Mouse (Mus musculus) forebrain, embryonic 11.5 days (tissue): ENCODE data around the gene Lpgat1. TPM values are rescaled to one million over a fixed set of nuclear protein-coding genes. Genes with fewer than 3 reads are reported as not detected.

ENCODE experiments used
- ATAC-seq: fragments of 200-750 bp; cut with Nextera tagmentation; replicated peaks from 2 replicates; pipeline ENCODE4 v1.8.0; 2017; ENCODE audit warnings: moderate TSS enrichment; ENCODE audit not compliant: low FRiP score
- DNase-seq: peaks from one replicate; pipeline ENCODE4 v3.0.0-alpha.2; 2017; ENCODE audit warnings: low spot score
- H3K27ac ChIP-seq: fragments of 300-500 bp; sonication (generic); 2 replicates; pipeline ENCODE4 v1.5.1; 2014; ENCODE audit warnings: low read depth, low read length
- H3K27me3 ChIP-seq: fragments of 300-500 bp; sonication (generic); 2 replicates; pipeline ENCODE4 v1.6.1; 2014; ENCODE audit warnings: mild to moderate bottlenecking, low read length, mixed read lengths; ENCODE audit not compliant: control insufficient read depth, insufficient read depth
- H3K36me3 ChIP-seq: fragments of 300-500 bp; sonication (generic); 2 replicates; pipeline ENCODE4 v1.6.1; 2014; ENCODE audit warnings: mild to moderate bottlenecking, low read length, moderate library complexity, mixed read lengths; ENCODE audit not compliant: control insufficient read depth, insufficient read depth
- H3K4me1 ChIP-seq: fragments of 300-500 bp; sonication (generic); replicated peaks from 2 replicates; pipeline ENCODE4 v1.6.1; 2014; ENCODE audit warnings: low read length, mixed read lengths; ENCODE audit not compliant: control insufficient read depth, insufficient read depth
- H3K4me2 ChIP-seq: fragments of 300-500 bp; sonication (generic); 2 replicates; pipeline ENCODE4 v1.6.1; 2014; ENCODE audit warnings: low read depth, mild to moderate bottlenecking, low read length, moderate library complexity, mixed read lengths; ENCODE audit not compliant: severe bottlenecking
- H3K4me3 ChIP-seq: fragments of 300-500 bp; sonication (generic); 2 replicates; pipeline ENCODE4 v1.5.1; 2014; ENCODE audit warnings: low read depth, low read length
- H3K9ac ChIP-seq: fragments of 300-500 bp; sonication (generic); 2 replicates; pipeline ENCODE4 v1.6.1; 2014; ENCODE audit warnings: low read length
- H3K9me3 ChIP-seq: fragments of 300-500 bp; sonication (generic); 2 replicates; pipeline ENCODE4 v1.6.1; 2016; ENCODE audit warnings: low read length, mixed read lengths; ENCODE audit not compliant: control insufficient read depth
- WGBS: fragments of 180-500 bp; shearing (Covaris S2); extraction: QIAGEN DNeasy Blood & Tissue Kit; methylation state at CpG from one replicate; pipeline ENCODE4 v1.1.7; 2014; 5-methylcytosine and 5-hydroxymethylcytosine counted together
- polyA plus RNA-seq: library from polyadenylated mRNA; unstranded; fragments of >200 nt; fragmentation: Nextera tagmentation; extraction: Ambion mirVana; gene quantifications from 2 replicates; pipeline ENCODE4 v1.2.1, GENCODE M21; 2014

Gene Lpgat1
- polyA plus RNA-seq, 1 experiment from 2014 or later = 40.6 TPM

DNA sequence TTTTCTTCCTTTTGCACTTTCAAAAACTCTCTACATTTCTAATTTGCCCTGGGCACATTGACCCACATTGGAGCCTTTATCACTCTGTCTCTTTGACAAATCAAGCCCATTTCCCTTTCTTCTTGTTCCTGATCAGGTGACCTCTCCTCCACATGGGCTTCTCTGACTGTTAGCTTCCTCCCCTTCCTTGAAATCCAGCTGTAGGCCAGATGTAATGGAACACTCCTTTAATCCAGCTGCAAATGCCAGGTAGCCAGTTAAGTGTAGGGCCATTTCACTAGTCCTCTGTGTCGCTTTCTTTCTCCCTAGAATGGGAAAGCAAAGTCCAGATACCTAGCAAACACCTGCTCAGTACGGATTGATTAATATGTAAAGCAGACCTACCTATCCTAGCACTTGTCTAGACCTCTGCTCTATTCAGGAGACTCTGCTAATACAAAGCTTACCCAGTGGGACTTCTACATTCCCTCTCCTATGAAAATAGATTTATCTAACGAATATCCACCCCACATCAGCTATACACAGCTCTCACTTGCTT lies 11.0 kb upstream of the Lpgat1 start:
- Histone ChIP-seq H3K27ac (no peak overlapping the region), H3K4me2 (no peak overlapping the region), H3K9me3 (no peaks in the 10 kb centered on the region), H3K36me3 (no peaks in the 10 kb centered on the region), H3K27me3 (no peaks in the 10 kb centered on the region), H3K4me1 (no peaks in the 10 kb centered on the region), H3K9ac (no peak overlapping the region), H3K4me3 (no peak overlapping the region)
- ATAC-seq = no peak
- 78% methylated on average over 3 of the region's 3 CpGs for WGBS
- no peak for DNase-seq

- no peaks in the 10 kb centered on the region for H3K27me3 ChIP-seq
- no peak overlapping the region for H3K4me2 ChIP-seq
- no peaks in the 10 kb centered on the region for H3K36me3 ChIP-seq
- no peak overlapping the region for H3K27ac ChIP-seq
- 87% methylated on average over 2 of the region's 2 CpGs for WGBS
- no peaks in the 10 kb centered on the region for H3K9me3 ChIP-seq
- ATAC-seq (no peak), DNase-seq (no peak)
- no peak overlapping the region for H3K4me3 ChIP-seq
- H3K9ac ChIP-seq = no peak overlapping the region
- H3K4me1 ChIP-seq = no peaks in the 10 kb centered on the region
Observed at GRCm38 (mm10) chr1:191709811-191710210, 7.8 kb upstream of the Lpgat1 start.

DNA sequence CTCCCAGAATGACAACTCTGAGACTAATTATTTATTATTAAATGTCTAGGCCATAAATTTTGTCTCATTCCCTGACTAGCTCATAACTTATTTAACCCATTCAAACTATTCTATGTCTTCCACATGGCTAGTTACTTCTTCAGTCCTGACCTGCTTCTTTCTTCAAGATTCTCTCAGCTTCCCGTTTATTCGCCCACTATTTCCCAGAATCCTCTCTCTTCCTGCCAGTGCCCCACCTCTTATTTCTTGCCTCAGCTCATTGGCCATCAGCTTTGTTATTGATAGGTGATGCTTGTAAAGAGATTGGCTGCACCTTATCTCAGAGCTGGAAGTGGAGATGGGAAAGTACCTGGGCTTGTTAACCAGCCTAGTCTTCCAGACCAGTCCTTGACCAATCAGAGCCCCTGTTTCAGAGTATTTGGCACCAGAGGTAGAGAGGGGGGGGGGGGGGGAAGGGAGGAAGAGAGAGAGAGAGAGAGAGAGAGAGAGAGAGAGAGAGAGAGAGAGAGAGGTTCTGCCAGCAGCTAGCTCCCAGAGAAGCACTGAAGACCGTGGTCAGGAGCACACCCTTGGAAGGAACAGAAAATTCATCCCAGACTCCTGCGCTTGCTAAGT lies 5.3 kb upstream of the Lpgat1 start:
- no peak overlapping the region for H3K4me2 ChIP-seq
- no peak overlapping the region for H3K4me3 ChIP-seq
- H3K36me3 ChIP-seq = no peaks in the 10 kb centered on the region
- no peaks in the 10 kb centered on the region for H3K4me1 ChIP-seq
- DNase-seq = no peak
- no peak overlapping the region for H3K9ac ChIP-seq
- H3K9me3 ChIP-seq = no peaks in the 10 kb centered on the region
- ATAC-seq = no peak
- H3K27me3 ChIP-seq = no peaks in the 10 kb centered on the region
- H3K27ac ChIP-seq = no peak overlapping the region
- WGBS = 86% methylated on average over 4 of the region's 4 CpGs

- ATAC-seq = no peak
- H3K27ac ChIP-seq = no peak overlapping the region
Observed at GRCm38 (mm10) chr1:191713813-191714212, 3.8 kb upstream of the Lpgat1 start.

GRCm38 (mm10) chr1:191715150-191715549 lies 2.5 kb upstream of the Lpgat1 start:
- Histone ChIP-seq H3K27ac (no peak overlapping the region), H3K4me2 (no peak overlapping the region), H3K27me3 (no peaks in the 10 kb centered on the region), H3K36me3 (no peaks in the 10 kb centered on the region), H3K4me1 (peaks cover 4% of the 10 kb centered on the region; the same call in 1 of the 2 replicates), H3K4me3 (no peak overlapping the region), H3K9me3 (no peaks in the 10 kb centered on the region), H3K9ac (no peak overlapping the region)
- WGBS = 75% methylated on average over 2 of the region's 2 CpGs
- ATAC-seq (no peak), DNase-seq (no peak)

More at GRCm38 (mm10) chr1:191713813-191714212, 3.8 kb upstream of the Lpgat1 start:
- no peak overlapping the region for H3K4me3 ChIP-seq
- H3K4me2 ChIP-seq = no peak overlapping the region
- WGBS = 86% methylated on average over 3 of the region's 3 CpGs
- H3K27me3 ChIP-seq = no peaks in the 10 kb centered on the region
- no peaks in the 10 kb centered on the region for H3K9me3 ChIP-seq
- H3K9ac ChIP-seq = no peak overlapping the region
- no peaks in the 10 kb centered on the region for H3K36me3 ChIP-seq
- H3K4me1 ChIP-seq = no peaks in the 10 kb centered on the region
- DNase-seq = no peak

DNA sequence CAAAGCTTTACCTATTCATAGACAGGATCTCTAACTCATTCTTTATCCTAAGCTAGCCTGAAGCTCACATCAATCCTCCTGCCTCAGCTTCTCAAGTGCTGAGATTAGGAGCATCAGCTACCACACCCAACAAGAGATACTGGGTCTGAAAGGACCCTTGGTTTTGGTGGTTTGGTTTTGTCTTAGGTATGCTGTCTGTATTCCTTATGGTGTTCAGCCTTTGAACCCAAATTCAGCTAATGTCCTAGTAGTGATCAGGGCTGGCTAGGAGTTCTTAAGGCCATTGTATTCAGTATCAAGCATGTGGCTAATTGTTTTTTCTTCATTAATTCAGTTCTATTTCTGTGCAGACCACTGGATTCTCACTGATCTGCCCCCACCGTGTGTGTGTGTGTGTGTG lies 493 bp upstream of the Lpgat1 start:
- H3K36me3 ChIP-seq = no peaks in the 10 kb centered on the region
- peak; percentile 11; the same call in 1 of the 2 replicates for ATAC-seq
- peak overlapping the region; percentile 96 for H3K9ac ChIP-seq
- H3K9me3 ChIP-seq = no peaks in the 10 kb centered on the region
- H3K4me2 ChIP-seq = peak overlapping the region; percentile 91
- H3K4me1 ChIP-seq = peaks cover 4% of the 10 kb centered on the region
- peak overlapping the region; percentile 90 for H3K4me3 ChIP-seq
- WGBS = 0% methylated on average over 1 of the region's 1 CpGs
- H3K27me3 ChIP-seq = no peaks in the 10 kb centered on the region
- H3K27ac ChIP-seq = no peak overlapping the region
- no peak for DNase-seq

DNA sequence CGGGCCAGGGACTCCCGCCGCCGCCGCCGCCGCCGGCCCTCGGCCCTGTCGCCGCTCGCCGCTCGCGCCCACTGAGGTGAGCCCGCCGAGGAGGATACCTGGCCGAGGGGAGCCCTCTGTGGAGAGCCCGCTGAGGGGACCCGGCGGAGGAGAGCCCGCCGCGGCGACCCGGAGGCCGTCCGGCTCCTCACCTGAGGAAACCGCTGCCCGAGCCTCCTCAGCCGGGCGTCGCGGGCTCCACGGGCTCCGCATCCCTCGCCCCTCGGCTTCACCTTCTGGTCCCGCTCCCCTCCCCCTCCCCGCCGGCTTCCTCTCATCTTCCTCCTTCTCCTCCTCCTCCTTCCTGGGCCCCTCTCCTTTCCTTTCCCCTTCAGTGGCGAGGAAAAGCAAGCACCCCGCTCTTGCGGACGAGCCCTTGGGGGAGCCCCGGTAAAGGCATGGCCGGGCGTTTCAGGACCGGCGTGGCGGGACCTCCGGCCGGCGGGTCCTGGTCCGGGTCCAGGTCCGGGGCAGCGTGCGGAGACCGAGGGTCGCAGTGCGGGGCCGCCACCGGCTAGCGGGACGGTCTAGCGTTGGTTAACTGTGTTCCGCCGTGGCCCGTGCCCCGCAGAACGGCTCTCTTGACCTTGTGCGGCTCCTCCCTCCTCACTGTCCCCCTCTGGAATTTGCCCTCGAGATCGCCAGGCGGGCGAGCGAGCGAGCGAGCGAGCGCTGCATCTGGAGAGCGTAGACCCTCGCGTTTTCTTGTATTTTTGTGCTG lies 1.1 kb downstream of the Lpgat1 start:
- Histone ChIP-seq H3K4me2 (peak overlapping the region; percentile 91), H3K27ac (peak overlapping the region; percentile 37), H3K36me3 (no peaks in the 10 kb centered on the region), H3K4me1 (peaks cover 4% of the 10 kb centered on the region), H3K9me3 (no peaks in the 10 kb centered on the region), H3K4me3 (peak overlapping the region; percentile 90), H3K9ac (peak overlapping the region; percentile 96), H3K27me3 (no peaks in the 10 kb centered on the region)
- ATAC-seq (peak; percentile 62), DNase-seq (peak; percentile 79)
- 0% methylated on average over 69 of the region's 84 CpGs for WGBS

GRCm38 (mm10) chr1:191719326-191719725 lies 1.7 kb downstream of the Lpgat1 start:
- no peak for ATAC-seq
- H3K27me3 ChIP-seq = no peaks in the 10 kb centered on the region
- H3K9ac ChIP-seq = peak overlapping the region; percentile 96
- H3K36me3 ChIP-seq = no peaks in the 10 kb centered on the region
- no peaks in the 10 kb centered on the region for H3K9me3 ChIP-seq
- WGBS = 11% methylated on average over 11 of the region's 11 CpGs
- H3K27ac ChIP-seq = no peak overlapping the region
- DNase-seq = no peak
- peak overlapping the region; percentile 90 for H3K4me3 ChIP-seq
- H3K4me1 ChIP-seq = peaks cover 4% of the 10 kb centered on the region
- H3K4me2 ChIP-seq = peak overlapping the region; percentile 91
